Mouse (Mus musculus): ENCODE data around the gene Opcml. TPM values are rescaled to one million over a fixed set of nuclear protein-coding genes. Genes with fewer than 3 reads are reported as not detected.

Gene Opcml
- polyA plus RNA-seq, 1 experiment: 0.04 TPM

GRCm38 (mm10) chr9:28091395-28091794 lies 300.8 kb downstream of the Opcml start:
- TF ChIP-seq POLR2A (IDR thresholded peaks at IDR 0.05; ENCODE audit: low read depth, low read length): no peak
- TF ChIP-seq CTCF (IDR thresholded peaks at IDR 0.05; ENCODE audit: extremely low read depth, insufficient read length, insufficient replicate concordance, low read depth, low read length): no peak
- no peaks in the 10 kb centered on the region for H3K27me3 ChIP-seq (ENCODE audit: control insufficient read depth, insufficient read depth, low read length)
- no peaks in the 10 kb centered on the region for H3K36me3 ChIP-seq (ENCODE audit: control insufficient read depth, insufficient read depth, low read length)
- WGBS: 24% methylated on average over 1 of the region's 1 CpGs
- no peak overlapping the region for H3K4me3 ChIP-seq (ENCODE audit: low read depth, low read length)
- H3K27ac ChIP-seq (ENCODE audit: insufficient read depth, low read depth, low read length): no peak overlapping the region
- no peaks in the 10 kb centered on the region for H3K4me1 ChIP-seq (ENCODE audit: control insufficient read depth, insufficient read depth, insufficient read length, low read length)

DNA sequence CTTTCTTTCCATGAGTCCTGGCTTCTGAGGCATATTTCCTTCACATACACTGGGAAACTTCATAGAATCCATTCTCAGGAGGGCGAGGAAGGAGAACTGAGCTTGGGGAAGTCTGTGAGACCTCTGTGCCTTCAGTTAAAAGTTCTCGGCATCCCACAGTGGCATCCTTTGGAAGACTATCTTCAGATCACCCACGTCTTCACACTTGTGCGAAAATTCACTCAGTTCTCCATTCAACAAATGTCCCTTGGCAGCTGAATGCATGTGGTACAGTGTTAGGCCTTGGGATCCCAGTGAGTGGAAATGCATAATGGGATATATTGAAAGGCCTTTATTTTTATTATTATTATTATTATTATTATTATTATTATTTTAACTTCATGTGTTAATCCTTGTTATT lies 304.1 kb downstream of the Opcml start:
- 80% methylated on average over 4 of the region's 4 CpGs for WGBS
- H3K4me1 ChIP-seq (ENCODE audit: control insufficient read depth, insufficient read depth, insufficient read length, low read length): no peaks in the 10 kb centered on the region
- H3K4me3 ChIP-seq (ENCODE audit: low read depth, low read length): no peak overlapping the region
- no peaks in the 10 kb centered on the region for H3K36me3 ChIP-seq (ENCODE audit: control insufficient read depth, insufficient read depth, low read length)
- H3K27me3 ChIP-seq (ENCODE audit: control insufficient read depth, insufficient read depth, low read length): no peaks in the 10 kb centered on the region
- no peak overlapping the region for H3K27ac ChIP-seq (ENCODE audit: insufficient read depth, low read depth, low read length)
- TF ChIP-seq POLR2A (IDR thresholded peaks at IDR 0.05; ENCODE audit: low read depth, low read length): no peak

- WGBS: 85% methylated on average over 2 of the region's 2 CpGs
- Histone ChIP-seq H3K4me3 (ENCODE audit: low read depth, low read length) (no peak overlapping the region), H3K27ac (ENCODE audit: insufficient read depth, low read depth, low read length) (no peak overlapping the region), H3K36me3 (ENCODE audit: control insufficient read depth, insufficient read depth, low read length) (no peaks in the 10 kb centered on the region), H3K27me3 (ENCODE audit: control insufficient read depth, insufficient read depth, low read length) (no peaks in the 10 kb centered on the region), H3K4me1 (ENCODE audit: control insufficient read depth, insufficient read depth, insufficient read length, low read length) (no peaks in the 10 kb centered on the region)
- no peak for TF ChIP-seq CTCF (IDR thresholded peaks at IDR 0.05; ENCODE audit: extremely low read depth, insufficient read length, insufficient replicate concordance, low read depth, low read length)
- TF ChIP-seq POLR2A (IDR thresholded peaks at IDR 0.05; ENCODE audit: low read depth, low read length): no peak
Measured at GRCm38 (mm10) chr9:28096204-28096603, 305.6 kb downstream of the Opcml start.

GRCm38 (mm10) chr9:28101981-28102380 lies 311.4 kb downstream of the Opcml start:
- Histone ChIP-seq H3K4me3 (ENCODE audit: low read depth, low read length) (no peak overlapping the region), H3K27ac (ENCODE audit: insufficient read depth, low read depth, low read length) (no peak overlapping the region), H3K27me3 (ENCODE audit: control insufficient read depth, insufficient read depth, low read length) (no peaks in the 10 kb centered on the region), H3K4me1 (ENCODE audit: control insufficient read depth, insufficient read depth, insufficient read length, low read length) (no peaks in the 10 kb centered on the region), H3K36me3 (ENCODE audit: control insufficient read depth, insufficient read depth, low read length) (no peaks in the 10 kb centered on the region)
- no peak for TF ChIP-seq POLR2A (IDR thresholded peaks at IDR 0.05; ENCODE audit: low read depth, low read length)

- TF ChIP-seq CTCF (IDR thresholded peaks at IDR 0.05; ENCODE audit: extremely low read depth, insufficient read length, insufficient replicate concordance, low read depth, low read length) (no peak), POLR2A (IDR thresholded peaks at IDR 0.05; ENCODE audit: low read depth, low read length) (no peak)
- Histone ChIP-seq H3K27me3 (ENCODE audit: control insufficient read depth, insufficient read depth, low read length) (no peaks in the 10 kb centered on the region), H3K36me3 (ENCODE audit: control insufficient read depth, insufficient read depth, low read length) (no peaks in the 10 kb centered on the region), H3K4me3 (ENCODE audit: low read depth, low read length) (no peak overlapping the region), H3K27ac (ENCODE audit: insufficient read depth, low read depth, low read length) (no peak overlapping the region), H3K4me1 (ENCODE audit: control insufficient read depth, insufficient read depth, insufficient read length, low read length) (no peaks in the 10 kb centered on the region)
- 70% methylated on average over 2 of the region's 2 CpGs for WGBS
Measured at GRCm38 (mm10) chr9:28121858-28122257, 331.3 kb downstream of the Opcml start.

DNA sequence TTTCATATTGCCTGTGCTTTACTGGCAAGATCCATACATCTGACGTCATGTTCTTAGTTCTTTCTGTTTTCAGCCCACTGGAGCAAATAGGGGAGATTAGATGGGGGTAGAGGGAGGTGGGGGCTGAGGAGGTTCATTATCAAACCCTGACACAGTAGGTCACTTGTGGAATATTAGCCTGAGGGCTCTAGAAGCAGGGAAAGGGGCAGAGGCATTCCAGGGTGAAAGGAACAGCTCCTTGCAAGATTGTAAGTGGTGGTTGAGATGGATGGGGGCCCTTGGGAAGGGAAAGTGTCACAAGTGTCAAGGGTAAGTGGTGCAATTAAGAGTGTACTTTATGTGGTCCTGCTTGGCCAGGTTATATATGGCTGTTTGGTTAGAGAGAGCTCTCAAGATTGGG lies 338.2 kb downstream of the Opcml start:
- Histone ChIP-seq H3K4me1 (ENCODE audit: control insufficient read depth, insufficient read depth, insufficient read length, low read length) (no peaks in the 10 kb centered on the region), H3K36me3 (ENCODE audit: control insufficient read depth, insufficient read depth, low read length) (no peaks in the 10 kb centered on the region), H3K27ac (ENCODE audit: insufficient read depth, low read depth, low read length) (no peak overlapping the region), H3K4me3 (ENCODE audit: low read depth, low read length) (no peak overlapping the region), H3K27me3 (ENCODE audit: control insufficient read depth, insufficient read depth, low read length) (no peaks in the 10 kb centered on the region)
- TF ChIP-seq CTCF (IDR thresholded peaks at IDR 0.05; ENCODE audit: extremely low read depth, insufficient read length, insufficient replicate concordance, low read depth, low read length): no peak
- TF ChIP-seq POLR2A (IDR thresholded peaks at IDR 0.05; ENCODE audit: low read depth, low read length): no peak
- 64% methylated on average over 1 of the region's 1 CpGs for whole genome bisulfite sequencing

DNA sequence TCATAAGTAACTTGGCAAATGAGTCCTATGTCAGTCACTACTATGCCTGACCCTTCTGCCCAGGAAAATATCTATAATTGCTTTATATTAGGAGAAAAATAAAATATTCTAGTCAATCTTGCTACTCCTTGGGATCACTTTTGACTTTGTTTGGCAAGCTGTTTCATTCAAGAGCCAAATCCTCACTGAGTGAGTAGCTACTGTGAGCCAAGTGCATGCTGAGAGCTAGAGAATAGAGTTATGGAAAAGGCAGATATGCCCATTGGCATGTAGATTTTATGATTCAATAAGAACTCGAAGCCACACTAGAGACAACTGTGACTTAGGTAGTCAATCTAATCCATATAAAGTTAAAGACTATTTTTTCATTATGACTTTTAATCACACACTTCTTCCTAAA lies 340.9 kb downstream of the Opcml start:
- no peaks in the 10 kb centered on the region for H3K27me3 ChIP-seq (ENCODE audit: control insufficient read depth, insufficient read depth, low read length)
- no peaks in the 10 kb centered on the region for H3K4me1 ChIP-seq (ENCODE audit: control insufficient read depth, insufficient read depth, insufficient read length, low read length)
- H3K27ac ChIP-seq (ENCODE audit: insufficient read depth, low read depth, low read length): no peak overlapping the region
- TF ChIP-seq POLR2A (IDR thresholded peaks at IDR 0.05; ENCODE audit: low read depth, low read length): no peak
- TF ChIP-seq CTCF (IDR thresholded peaks at IDR 0.05; ENCODE audit: extremely low read depth, insufficient read length, insufficient replicate concordance, low read depth, low read length): no peak
- no peak overlapping the region for H3K4me3 ChIP-seq (ENCODE audit: low read depth, low read length)
- WGBS: 72% methylated on average over 1 of the region's 1 CpGs
- no peaks in the 10 kb centered on the region for H3K36me3 ChIP-seq (ENCODE audit: control insufficient read depth, insufficient read depth, low read length)

GRCm38 (mm10) chr9:28136614-28137013 lies 346.0 kb downstream of the Opcml start:
- Histone ChIP-seq H3K27me3 (ENCODE audit: control insufficient read depth, insufficient read depth, low read length) (no peaks in the 10 kb centered on the region), H3K4me3 (ENCODE audit: low read depth, low read length) (no peak overlapping the region), H3K4me1 (ENCODE audit: control insufficient read depth, insufficient read depth, insufficient read length, low read length) (no peaks in the 10 kb centered on the region), H3K36me3 (ENCODE audit: control insufficient read depth, insufficient read depth, low read length) (no peaks in the 10 kb centered on the region), H3K27ac (ENCODE audit: insufficient read depth, low read depth, low read length) (no peak overlapping the region)
- 28% methylated on average over 2 of the region's 2 CpGs for WGBS
- TF ChIP-seq CTCF (IDR thresholded peaks at IDR 0.05; ENCODE audit: extremely low read depth, insufficient read length, insufficient replicate concordance, low read depth, low read length) (no peak), POLR2A (IDR thresholded peaks at IDR 0.05; ENCODE audit: low read depth, low read length) (no peak)

Data from small intestine, adult 2 months (tissue).